Mouse (Mus musculus) lung, embryonic 15.5 days (tissue): Measurements from ENCODE around the gene Dusp1. TPM values are rescaled to one million over a fixed set of nuclear protein-coding genes. Genes with fewer than 3 reads are reported as not detected.

Source experiments
- ATAC-seq: fragments of 200-750 bp; cut with Nextera tagmentation; 2 replicates; pipeline ENCODE4 v1.8.0; 2017; ENCODE audit warnings: moderate number of reproducible peaks, borderline replicate concordance; ENCODE audit not compliant: low FRiP score, low TSS enrichment; ENCODE audit errors: extremely low read depth
- H3K27ac ChIP-seq: fragments of 300-500 bp; sonication (generic); 2 replicates; pipeline ENCODE4 v1.5.1; 2015; ENCODE audit warnings: moderate library complexity, mild to moderate bottlenecking, inconsistent platforms
- H3K27me3 ChIP-seq: fragments of 300-500 bp; sonication (generic); 2 replicates; pipeline ENCODE4 v1.6.1; 2015; ENCODE audit warnings: inconsistent platforms
- H3K36me3 ChIP-seq: fragments of 300-500 bp; sonication (generic); 2 replicates; pipeline ENCODE4 v1.6.1; 2015; ENCODE audit warnings: inconsistent platforms
- H3K4me1 ChIP-seq: fragments of 300-500 bp; sonication (generic); 2 replicates; pipeline ENCODE4 v1.6.1; 2015; ENCODE audit warnings: inconsistent platforms
- H3K4me2 ChIP-seq: fragments of 300-500 bp; sonication (generic); 2 replicates; pipeline ENCODE4 v1.6.1; 2015; ENCODE audit warnings: inconsistent platforms, mild to moderate bottlenecking, moderate library complexity
- H3K4me3 ChIP-seq: fragments of 300-500 bp; sonication (generic); 2 replicates; pipeline ENCODE4 v1.5.1; 2015; ENCODE audit warnings: mild to moderate bottlenecking, inconsistent platforms
- H3K9ac ChIP-seq: fragments of 300-500 bp; sonication (generic); 2 replicates; pipeline ENCODE4 v1.6.1; 2015; ENCODE audit warnings: inconsistent platforms
- H3K9me3 ChIP-seq: fragments of 300-500 bp; sonication (generic); 2 replicates; pipeline ENCODE4 v1.6.1; 2016; ENCODE audit warnings: inconsistent platforms
- WGBS: fragments of 180-500 bp; shearing (Covaris S2); methylation state at CpG from one replicate; pipeline ENCODE4 v1.1.7; 2015; 5-methylcytosine and 5-hydroxymethylcytosine counted together
- polyA plus RNA-seq: library from polyadenylated mRNA; unstranded; fragments of >200 nt; fragmentation: Nextera tagmentation; extraction: Ambion mirVana; gene quantifications from 2 replicates; pipeline ENCODE4 v1.2.1, GENCODE M21; 2015

The Dusp1 gene
- polyA plus RNA-seq, 1 experiment from 2014 or later = 25.9 TPM

DNA sequence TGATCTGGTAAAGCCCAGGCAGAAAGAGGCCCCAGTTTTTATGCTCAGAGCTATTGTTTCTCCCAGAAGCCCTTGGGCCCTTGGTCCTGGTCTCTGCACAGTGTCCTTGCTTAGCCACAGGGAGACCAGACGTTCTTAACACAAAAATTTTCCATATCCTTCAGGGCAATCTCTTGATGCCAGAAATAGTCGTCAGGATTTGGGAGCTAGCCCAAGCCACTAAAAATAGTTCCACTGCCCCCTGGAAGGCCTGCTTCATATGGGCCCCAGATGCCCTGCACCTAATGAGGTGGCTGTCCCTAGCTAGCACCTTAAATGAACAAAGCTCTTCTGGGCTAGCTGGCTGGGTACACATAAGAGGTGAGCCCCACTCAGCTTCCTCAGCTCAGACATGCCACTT, 71.0 kb downstream of the Dusp1 start:
- Histone ChIP-seq H3K9ac (no peak overlapping the region), H3K9me3 (peaks cover 4% of the 10 kb centered on the region), H3K27ac (no peak overlapping the region), H3K4me3 (no peak overlapping the region), H3K27me3 (no peaks in the 10 kb centered on the region), H3K4me1 (peaks cover 8% of the 10 kb centered on the region), H3K36me3 (no peaks in the 10 kb centered on the region), H3K4me2 (no peak overlapping the region)
- WGBS = 52% methylated on average over 2 of the region's 2 CpGs
- no peak for ATAC-seq

DNA sequence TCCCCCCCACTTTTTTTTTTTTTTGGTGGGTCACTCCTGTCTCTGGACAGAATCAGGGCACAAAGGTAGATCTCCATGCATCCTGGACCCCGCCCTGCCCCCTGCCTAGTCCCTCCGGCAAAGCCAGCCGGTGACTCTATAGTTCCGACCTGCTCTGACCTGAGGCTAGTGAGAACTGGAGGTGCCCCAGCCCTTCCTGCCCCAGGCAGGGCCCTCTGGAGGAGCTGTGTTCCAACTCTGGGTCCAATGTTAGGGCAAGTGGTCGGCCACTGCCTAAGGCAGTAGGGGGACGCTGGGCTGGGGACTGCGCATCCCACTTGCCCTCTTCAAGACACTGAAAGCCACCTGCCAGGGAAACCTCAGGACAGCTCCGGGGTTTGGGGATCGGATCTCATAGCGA, 71.9 kb downstream of the Dusp1 start:
- Histone ChIP-seq H3K27me3 (no peaks in the 10 kb centered on the region), H3K9ac (no peak overlapping the region), H3K4me3 (no peak overlapping the region), H3K4me2 (no peak overlapping the region), H3K27ac (no peak overlapping the region), H3K36me3 (no peaks in the 10 kb centered on the region), H3K9me3 (peaks cover 4% of the 10 kb centered on the region), H3K4me1 (peaks cover 8% of the 10 kb centered on the region)
- WGBS = 92% methylated on average over 10 of the region's 10 CpGs
- no peak for ATAC-seq

DNA sequence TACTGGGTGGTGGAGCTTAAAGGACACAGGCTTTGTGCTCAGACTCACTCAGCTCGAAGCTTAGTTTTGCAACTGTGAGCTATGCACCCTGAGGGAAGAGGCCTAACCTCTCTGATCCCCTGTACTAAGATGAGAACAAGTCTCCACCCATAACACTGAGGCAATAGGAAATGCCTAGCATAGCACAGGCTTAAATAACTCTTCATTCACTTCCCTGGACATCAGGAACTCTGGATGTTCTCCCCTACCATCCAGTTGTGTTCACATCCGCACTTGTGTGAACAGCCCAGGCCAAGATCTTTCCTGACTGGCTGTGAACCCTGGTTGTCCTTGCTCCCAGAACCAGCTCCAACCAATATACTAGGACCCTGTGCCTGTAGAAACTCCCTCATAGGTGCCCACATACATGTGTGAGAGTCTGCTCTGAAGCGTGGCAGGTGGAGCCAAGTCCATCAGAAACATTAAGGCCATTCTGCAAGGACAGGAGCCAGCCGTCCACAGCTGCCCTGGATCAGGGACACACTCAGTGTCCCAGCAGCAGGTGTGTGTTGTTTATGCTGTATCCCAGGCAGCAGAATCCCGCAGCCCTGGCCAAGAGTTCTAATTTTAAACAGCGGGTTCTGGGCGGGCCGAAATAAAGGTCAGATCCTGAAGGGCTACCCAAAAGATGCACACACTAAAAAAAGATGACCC, 73.1 kb downstream of the Dusp1 start:
- ATAC-seq = no peak
- H3K27ac ChIP-seq = no peak overlapping the region
- 49% methylated on average over 8 of the region's 8 CpGs for WGBS

DNA sequence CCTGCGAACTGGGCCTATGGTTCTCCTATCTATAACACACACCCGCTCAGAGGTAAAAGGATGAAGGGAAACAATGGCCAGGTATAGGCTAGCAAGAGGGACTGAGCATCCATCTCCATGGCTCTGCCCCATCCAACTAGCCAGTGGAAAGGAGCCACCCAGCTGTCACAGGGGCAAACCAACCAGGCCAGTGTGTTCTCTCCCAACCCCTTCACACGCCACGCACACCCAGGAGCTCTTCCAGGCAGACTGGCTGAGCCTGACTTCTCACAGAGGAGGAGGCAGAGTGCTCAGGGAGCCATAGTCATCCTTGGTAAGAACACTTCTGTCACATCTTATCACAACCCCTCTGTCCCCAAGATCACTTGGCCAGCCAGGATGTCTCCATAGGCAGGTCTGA, 74.0 kb downstream of the Dusp1 start:
- H3K9ac ChIP-seq = no peak overlapping the region

More for the DNA sequence above, 73.1 kb downstream of the Dusp1 start:
- Histone ChIP-seq H3K27me3 (no peaks in the 10 kb centered on the region), H3K4me1 (peaks cover 8% of the 10 kb centered on the region), H3K36me3 (no peaks in the 10 kb centered on the region), H3K9ac (no peak overlapping the region), H3K9me3 (peaks cover 4% of the 10 kb centered on the region), H3K4me2 (no peak overlapping the region), H3K4me3 (no peak overlapping the region)

DNA sequence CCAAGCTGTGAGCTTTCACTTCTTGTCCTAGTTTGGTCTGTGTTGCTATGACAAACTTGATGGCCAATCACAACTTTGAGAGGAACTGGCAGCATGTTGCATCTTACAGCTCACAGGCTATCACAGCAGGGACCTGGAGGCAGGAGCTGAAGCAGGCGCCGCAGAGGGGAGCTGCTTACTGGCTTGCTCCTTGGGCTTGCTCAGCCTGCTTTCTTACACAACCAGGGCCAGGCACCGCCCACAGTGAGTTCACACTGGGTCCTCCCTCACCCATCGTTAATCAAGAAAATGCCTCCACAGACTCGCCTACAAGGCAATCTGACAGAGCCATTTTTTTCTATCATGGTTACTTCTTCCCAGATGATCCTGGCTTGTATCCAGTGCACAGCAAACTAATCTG, 74.7 kb downstream of the Dusp1 start:
- 45% methylated on average over 5 of the region's 5 CpGs for WGBS
- H3K4me1 ChIP-seq = peaks cover 8% of the 10 kb centered on the region
- no peaks in the 10 kb centered on the region for H3K27me3 ChIP-seq
- no peaks in the 10 kb centered on the region for H3K36me3 ChIP-seq
- H3K9ac ChIP-seq = no peak overlapping the region
- ATAC-seq = no peak
- no peak overlapping the region for H3K4me3 ChIP-seq
- no peak overlapping the region for H3K4me2 ChIP-seq
- H3K9me3 ChIP-seq = no peaks in the 10 kb centered on the region
- no peak overlapping the region for H3K27ac ChIP-seq

More for the DNA sequence above, 74.0 kb downstream of the Dusp1 start:
- no peak overlapping the region for H3K4me3 ChIP-seq
- peaks cover 8% of the 10 kb centered on the region for H3K4me1 ChIP-seq
- H3K27ac ChIP-seq = no peak overlapping the region
- no peak overlapping the region for H3K4me2 ChIP-seq
- no peaks in the 10 kb centered on the region for H3K36me3 ChIP-seq
- 90% methylated on average over 4 of the region's 4 CpGs for WGBS
- no peaks in the 10 kb centered on the region; the same call in 1 of the 2 replicates for H3K9me3 ChIP-seq
- no peak for ATAC-seq
- no peaks in the 10 kb centered on the region for H3K27me3 ChIP-seq

DNA sequence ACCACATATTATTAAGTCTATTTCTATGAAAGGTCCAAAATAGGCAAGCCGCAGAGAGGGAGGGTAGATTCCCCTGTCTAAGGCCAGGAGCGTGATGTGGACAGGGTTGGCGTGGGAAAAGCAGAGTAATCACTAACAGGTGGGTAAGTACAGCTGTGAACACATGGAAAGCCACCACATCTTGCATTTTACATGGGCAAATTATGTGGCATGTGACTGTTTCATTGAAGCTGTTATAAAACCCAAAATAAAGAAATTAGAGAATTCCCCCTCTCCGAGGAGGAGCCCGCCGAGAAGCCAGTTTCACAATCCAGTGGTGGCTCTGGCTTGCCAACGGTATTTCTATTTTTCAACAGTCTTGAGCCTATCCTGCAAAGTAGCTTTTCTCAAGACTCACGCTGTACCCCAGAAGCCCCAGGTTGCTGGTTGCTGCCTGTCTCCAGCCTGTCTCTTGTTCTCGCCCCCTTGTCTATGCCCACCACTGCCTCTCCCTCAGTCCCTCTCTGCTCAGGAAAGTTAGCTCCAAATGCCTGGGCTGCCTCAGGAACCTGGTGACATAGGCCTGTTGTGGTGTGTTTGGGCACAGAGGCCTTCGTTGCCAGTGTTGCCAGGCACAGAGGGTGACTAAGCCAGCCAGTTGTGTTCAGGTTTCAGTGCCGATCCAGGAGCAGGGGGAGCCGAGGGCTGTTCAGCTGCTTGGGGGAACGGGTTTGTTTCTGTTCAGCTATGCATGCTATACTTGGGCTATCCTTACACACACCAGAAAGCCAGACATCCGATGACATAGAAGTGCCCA, 77.1 kb downstream of the Dusp1 start:
- H3K27ac ChIP-seq = no peak overlapping the region
- H3K36me3 ChIP-seq = no peaks in the 10 kb centered on the region
- WGBS = 82% methylated on average over 14 of the region's 14 CpGs
- no peaks in the 10 kb centered on the region for H3K27me3 ChIP-seq
- H3K9ac ChIP-seq = no peak overlapping the region
- H3K9me3 ChIP-seq = no peaks in the 10 kb centered on the region
- H3K4me2 ChIP-seq = no peak overlapping the region
- ATAC-seq = no peak
- H3K4me3 ChIP-seq = no peak overlapping the region
- peaks cover 8% of the 10 kb centered on the region for H3K4me1 ChIP-seq

DNA sequence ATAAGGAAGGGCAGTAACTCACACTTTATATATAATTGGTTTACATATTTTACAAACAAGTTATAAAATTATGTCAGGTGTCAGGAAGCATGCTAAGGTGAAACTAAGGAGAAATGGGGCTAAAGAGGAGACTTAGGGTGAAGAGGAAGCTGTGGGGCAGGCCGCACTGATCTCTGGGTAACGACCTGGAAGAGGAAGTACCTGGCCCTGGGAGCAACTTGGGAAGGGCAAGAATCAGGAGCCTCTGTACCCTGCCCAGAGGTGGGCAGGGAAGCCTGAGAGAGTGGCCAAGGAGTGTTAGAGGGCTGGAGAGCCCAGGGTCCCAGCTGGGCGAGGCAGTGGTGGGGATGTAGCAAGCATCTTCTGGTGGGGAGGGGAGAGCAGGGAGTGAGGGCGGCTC, 81.0 kb downstream of the Dusp1 start:
- Histone ChIP-seq H3K9ac (no peak overlapping the region), H3K4me1 (no peaks in the 10 kb centered on the region), H3K4me2 (no peak overlapping the region), H3K36me3 (no peaks in the 10 kb centered on the region), H3K27me3 (no peaks in the 10 kb centered on the region), H3K9me3 (no peaks in the 10 kb centered on the region), H3K4me3 (no peak overlapping the region), H3K27ac (no peak overlapping the region)
- ATAC-seq = no peak
- WGBS = 84% methylated on average over 4 of the region's 4 CpGs

DNA sequence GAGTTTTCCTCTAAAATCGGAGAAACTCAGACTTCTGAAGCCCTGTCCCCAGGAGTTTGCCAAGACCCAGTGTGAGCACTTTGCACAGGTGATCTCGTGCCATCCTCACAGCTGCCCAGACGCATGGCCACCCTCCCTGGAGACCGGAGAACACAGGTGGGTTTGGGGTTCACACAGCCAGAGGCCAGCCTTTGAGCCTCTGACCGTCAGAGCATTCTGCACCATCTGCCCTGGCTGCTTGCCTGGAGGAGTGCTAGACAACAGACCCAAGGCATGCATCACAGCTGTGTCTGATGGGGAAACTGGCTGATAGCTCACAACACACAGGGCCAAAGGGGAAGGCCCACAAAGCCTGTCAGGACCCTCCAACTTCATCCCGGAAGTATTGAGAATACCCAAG, 82.3 kb downstream of the Dusp1 start:
- H3K36me3 ChIP-seq = no peaks in the 10 kb centered on the region
- H3K9ac ChIP-seq = no peak overlapping the region
- no peak overlapping the region for H3K4me3 ChIP-seq
- no peak overlapping the region for H3K27ac ChIP-seq
- H3K4me2 ChIP-seq = no peak overlapping the region
- no peak for ATAC-seq
- 62% methylated on average over 6 of the region's 6 CpGs for WGBS
- no peaks in the 10 kb centered on the region for H3K9me3 ChIP-seq
- H3K27me3 ChIP-seq = no peaks in the 10 kb centered on the region
- H3K4me1 ChIP-seq = no peaks in the 10 kb centered on the region

DNA sequence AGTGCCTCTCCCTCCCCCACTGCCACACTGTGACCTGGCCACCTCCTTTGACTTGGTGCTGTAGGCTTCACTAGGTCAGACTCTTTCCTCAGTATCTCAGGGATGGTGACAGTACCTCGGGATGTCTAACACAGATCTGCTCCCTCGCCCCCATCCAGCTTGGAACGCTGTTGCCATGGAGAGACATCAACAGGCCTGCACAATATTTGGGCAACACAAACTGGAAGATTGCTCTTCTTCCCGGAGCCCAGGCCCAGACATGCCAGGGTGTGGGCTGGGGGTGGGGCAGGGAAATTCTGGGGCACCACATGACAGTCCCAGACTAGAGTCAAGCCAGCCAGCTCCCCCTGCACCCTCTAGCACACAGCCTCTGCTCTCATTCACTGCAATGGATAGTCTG, 83.3 kb downstream of the Dusp1 start:
- Histone ChIP-seq H3K9me3 (no peaks in the 10 kb centered on the region), H3K4me2 (no peak overlapping the region), H3K9ac (no peak overlapping the region), H3K27me3 (no peaks in the 10 kb centered on the region), H3K36me3 (no peaks in the 10 kb centered on the region), H3K4me3 (no peak overlapping the region), H3K27ac (no peak overlapping the region), H3K4me1 (no peaks in the 10 kb centered on the region)
- ATAC-seq = no peak
- 71% methylated on average over 4 of the region's 4 CpGs for WGBS

DNA sequence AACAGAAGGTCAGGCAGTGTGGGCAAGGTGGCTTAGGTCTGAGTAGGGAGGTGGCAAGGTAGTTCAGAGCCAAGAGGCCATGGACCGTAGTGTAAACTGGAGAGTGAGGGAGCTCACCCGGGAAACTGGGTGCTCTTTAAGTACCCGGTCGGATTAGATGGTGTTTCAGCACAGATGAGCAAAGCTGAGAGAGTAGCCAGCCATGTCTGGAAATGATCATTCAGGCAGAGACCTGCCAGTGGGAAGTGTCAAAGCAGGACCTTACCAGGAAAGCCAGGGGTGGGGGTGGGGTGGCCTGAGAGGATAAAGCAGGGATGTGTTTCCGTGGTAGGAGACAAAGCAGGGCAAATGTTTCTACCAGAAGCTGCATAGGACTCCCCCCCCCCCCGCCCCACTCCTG, 85.1 kb downstream of the Dusp1 start:
- no peak overlapping the region for H3K4me3 ChIP-seq
- no peak for ATAC-seq
- H3K36me3 ChIP-seq = no peaks in the 10 kb centered on the region
- no peak overlapping the region for H3K27ac ChIP-seq
- no peak overlapping the region for H3K4me2 ChIP-seq
- no peaks in the 10 kb centered on the region for H3K27me3 ChIP-seq
- WGBS = 57% methylated on average over 6 of the region's 6 CpGs
- no peaks in the 10 kb centered on the region for H3K9me3 ChIP-seq
- no peak overlapping the region for H3K9ac ChIP-seq
- H3K4me1 ChIP-seq = no peaks in the 10 kb centered on the region

DNA sequence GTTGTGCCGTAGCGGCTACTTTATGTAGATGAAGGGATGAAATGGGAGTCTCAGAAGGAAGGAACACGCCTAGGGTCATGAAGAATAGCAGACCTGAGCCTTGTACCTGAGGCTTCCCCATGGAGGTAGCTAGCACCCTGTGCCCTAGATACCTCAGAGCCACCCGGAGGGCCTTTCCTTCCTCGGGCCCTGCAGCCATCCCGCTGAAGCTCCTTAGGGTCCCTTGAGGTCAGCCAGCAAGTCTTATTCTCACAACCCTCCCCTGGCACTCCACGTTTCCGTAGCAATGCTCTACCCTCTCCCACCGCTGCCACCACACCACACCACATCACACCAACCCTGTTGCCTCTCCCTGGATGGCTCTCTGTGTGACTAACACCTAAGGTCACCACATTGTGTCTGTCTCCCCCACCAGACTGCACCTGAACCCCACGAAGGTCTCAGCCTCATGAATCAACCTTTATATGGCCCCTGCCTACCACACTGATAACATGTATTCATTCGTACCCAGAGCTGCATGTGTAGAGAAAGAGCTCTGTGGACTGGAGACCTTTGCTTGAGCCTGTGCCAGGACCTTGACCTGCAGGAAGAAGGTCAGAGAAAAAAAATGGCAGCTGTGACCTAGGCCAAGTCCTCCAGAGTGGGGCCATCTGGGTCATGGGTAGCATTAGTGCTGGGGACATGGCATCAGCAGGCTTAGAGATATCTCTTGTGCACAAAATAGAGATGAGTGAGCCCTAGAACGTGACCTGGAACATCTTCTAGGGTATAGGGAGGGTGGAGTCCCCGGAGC, 93.6 kb downstream of the Dusp1 start:
- H3K27ac ChIP-seq = no peak overlapping the region
- WGBS = 74% methylated on average over 13 of the region's 13 CpGs
- no peaks in the 10 kb centered on the region for H3K27me3 ChIP-seq
- no peaks in the 10 kb centered on the region for H3K36me3 ChIP-seq
- H3K4me2 ChIP-seq = no peak overlapping the region
- H3K4me1 ChIP-seq = peaks cover 15% of the 10 kb centered on the region; the same call in 1 of the 2 replicates
- no peak for ATAC-seq
- no peak overlapping the region for H3K4me3 ChIP-seq
- no peaks in the 10 kb centered on the region for H3K9me3 ChIP-seq
- H3K9ac ChIP-seq = no peak overlapping the region

DNA sequence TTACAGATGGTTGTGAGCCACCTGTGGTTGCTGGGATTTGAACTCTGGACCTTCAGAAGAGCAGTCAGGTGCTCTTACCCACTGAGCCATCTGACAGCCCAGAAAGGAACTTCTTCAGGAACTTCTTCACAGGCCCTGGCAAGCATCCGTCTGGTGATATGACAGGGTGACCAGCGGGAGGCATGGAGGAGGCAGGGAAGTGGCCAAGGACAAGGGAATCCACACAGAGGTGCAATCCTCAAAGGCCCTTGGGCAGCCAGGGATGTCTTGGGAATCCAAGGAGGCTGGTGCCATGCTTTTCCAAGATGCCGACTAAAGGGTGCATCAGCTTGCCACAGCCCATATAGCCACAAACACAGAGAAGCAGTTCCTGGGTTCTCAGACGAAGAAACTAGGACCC, 94.3 kb downstream of the Dusp1 start:
- 69% methylated on average over 4 of the region's 4 CpGs for WGBS

More for the DNA sequence above, 94.3 kb downstream of the Dusp1 start:
- no peaks in the 10 kb centered on the region for H3K36me3 ChIP-seq
- H3K9ac ChIP-seq = no peak overlapping the region
- H3K27ac ChIP-seq = no peak overlapping the region
- H3K4me3 ChIP-seq = no peak overlapping the region
- H3K9me3 ChIP-seq = no peaks in the 10 kb centered on the region
- no peak for ATAC-seq
- H3K4me1 ChIP-seq = peaks cover 15% of the 10 kb centered on the region; the same call in 1 of the 2 replicates
- H3K27me3 ChIP-seq = no peaks in the 10 kb centered on the region
- no peak overlapping the region for H3K4me2 ChIP-seq
